Mouse (Mus musculus) bone marrow macrophage, adult 2 months (primary cell): ENCODE data around the gene Gltp.

ENCODE experiments used
- CTCF ChIP-seq: IDR thresholded peaks from 2 replicates; pipeline ENCODE4 v1.5.1; 2012; ENCODE audit warnings: low read depth, mild to moderate bottlenecking, low read length, moderate library complexity
- POLR2A ChIP-seq: IDR thresholded peaks from 2 replicates; pipeline ENCODE4 v1.6.1; 2012; ENCODE audit warnings: mild to moderate bottlenecking, low read depth, low read length, borderline replicate concordance

GRCm38 (mm10) chr5:114664139-114664538, 26.6 kb downstream of the Gltp start:
- TF ChIP-seq CTCF: no peak
- no peak for TF ChIP-seq POLR2A
